Mouse (Mus musculus) intestine, postnatal 0 days (tissue): Measurements from ENCODE around the gene Pgap2. TPM values are rescaled to one million over a fixed set of nuclear protein-coding genes. Genes with fewer than 3 reads are reported as not detected.

Source experiments
- ATAC-seq: fragments of 200-750 bp; cut with Nextera tagmentation; 2 replicates; pipeline ENCODE4 v1.8.0; 2017; ENCODE audit warnings: mild to moderate bottlenecking, moderate TSS enrichment, moderate library complexity
- H3K27ac ChIP-seq: fragments of 300-500 bp; sonication (generic); 2 replicates; pipeline ENCODE4 v1.5.1; 2014; ENCODE audit warnings: mild to moderate bottlenecking, low read depth, low read length, moderate library complexity
- H3K27me3 ChIP-seq: fragments of 300-500 bp; sonication (generic); replicated peaks from 2 replicates; pipeline ENCODE4 v1.6.1; 2014; ENCODE audit warnings: low read length, mixed read lengths; ENCODE audit not compliant: control insufficient read depth, insufficient read depth
- H3K36me3 ChIP-seq: fragments of 300-500 bp; sonication (generic); 2 replicates; pipeline ENCODE4 v1.6.1; 2014; ENCODE audit warnings: mild to moderate bottlenecking, moderate library complexity; ENCODE audit not compliant: control insufficient read depth, insufficient read depth
- H3K4me1 ChIP-seq: fragments of 300-500 bp; sonication (generic); replicated peaks from 2 replicates; pipeline ENCODE4 v1.6.1; 2014; ENCODE audit warnings: antibody characterized with exemption, low read length, mixed read lengths; ENCODE audit not compliant: control insufficient read depth, insufficient read depth
- H3K4me2 ChIP-seq: fragments of 300-500 bp; sonication (generic); replicated peaks from 2 replicates; pipeline ENCODE4 v1.6.1; 2014; ENCODE audit warnings: low read depth, mild to moderate bottlenecking, moderate library complexity
- H3K4me3 ChIP-seq: fragments of 300-500 bp; sonication (generic); 2 replicates; pipeline ENCODE4 v1.5.1; 2014; ENCODE audit warnings: low read depth, low read length
- H3K9ac ChIP-seq: fragments of 300-500 bp; sonication (generic); 2 replicates; pipeline ENCODE4 v1.6.1; 2014; ENCODE audit warnings: mild to moderate bottlenecking, low read depth, low read length
- H3K9me3 ChIP-seq: fragments of 300-500 bp; sonication (generic); 2 replicates; pipeline ENCODE4 v1.6.1; 2016; ENCODE audit warnings: mixed run types; ENCODE audit not compliant: control insufficient read depth
- CTCF ChIP-seq: sonication (generic); IDR thresholded peaks from 2 replicates; pipeline ENCODE4 v1.5.1; 2016; ENCODE audit warnings: low read depth, mild to moderate bottlenecking, control low read depth, antibody characterized with exemption, moderate library complexity
- WGBS: fragments of 180-500 bp; shearing (Covaris S2); extraction: QIAGEN DNeasy Blood & Tissue Kit; methylation state at CpG from one replicate; pipeline ENCODE4 v1.1.7; 2014; 5-methylcytosine and 5-hydroxymethylcytosine counted together
- polyA plus RNA-seq: library from polyadenylated mRNA; unstranded; fragments of >200 nt; fragmentation: Nextera tagmentation; extraction: Ambion mirVana; gene quantifications from 2 replicates; pipeline ENCODE4 v1.2.1, GENCODE M21; 2015

Gene Pgap2
- polyA plus RNA-seq, 1 experiment from 2014 or later: 35.0 TPM

- peaks cover 9% of the 10 kb centered on the region for H3K36me3 ChIP-seq
- no peak for TF ChIP-seq CTCF
- no peak overlapping the region for H3K9ac ChIP-seq
- peak overlapping the region; percentile 84 for H3K27ac ChIP-seq
- H3K4me3 ChIP-seq: no peak overlapping the region
- ATAC-seq: no peak
- WGBS: 7% methylated on average over 1 of the region's 1 CpGs
- no peaks in the 10 kb centered on the region for H3K27me3 ChIP-seq
- H3K9me3 ChIP-seq: no peaks in the 10 kb centered on the region
- H3K4me2 ChIP-seq: peak overlapping the region; percentile 88
- H3K4me1 ChIP-seq: peaks cover 48% of the 10 kb centered on the region
Measured at GRCm38 (mm10) chr7:102245775-102246174, 35.8 kb downstream of the Pgap2 start.

GRCm38 (mm10) chr7:102246265-102246664 is 36.3 kb downstream of the Pgap2 start:
- TF ChIP-seq CTCF: no peak
- H3K4me2 ChIP-seq: peak overlapping the region; percentile 88
- no peaks in the 10 kb centered on the region for H3K27me3 ChIP-seq
- no peaks in the 10 kb centered on the region for H3K9me3 ChIP-seq
- 29% methylated on average over 6 of the region's 6 CpGs for WGBS
- H3K27ac ChIP-seq: peak overlapping the region; percentile 84; the same call in 1 of the 2 replicates
- no peak overlapping the region for H3K4me3 ChIP-seq
- H3K36me3 ChIP-seq: peaks cover 4% of the 10 kb centered on the region
- peaks cover 48% of the 10 kb centered on the region for H3K4me1 ChIP-seq
- no peak overlapping the region for H3K9ac ChIP-seq
- ATAC-seq: no peak

- Histone ChIP-seq H3K9ac (no peak overlapping the region), H3K36me3 (0 out of 2 replicates have a peak, but pooled peaks cover 4% of the 10 kb centered on the region), H3K9me3 (no peaks in the 10 kb centered on the region), H3K4me2 (peak overlapping the region; percentile 88), H3K4me1 (peaks cover 48% of the 10 kb centered on the region), H3K27me3 (no peaks in the 10 kb centered on the region), H3K27ac (peak overlapping the region; percentile 84; the same call in 1 of the 2 replicates), H3K4me3 (0 out of 2 replicates have a peak overlapping the region, but pooled peaks have one; percentile 6)
- 59% methylated on average over 12 of the region's 12 CpGs for WGBS
- no peak for ATAC-seq
- TF ChIP-seq CTCF: no peak
Measured at GRCm38 (mm10) chr7:102246956-102247797, 37.2 kb downstream of the Pgap2 start.

- H3K9me3 ChIP-seq: no peaks in the 10 kb centered on the region
- H3K27me3 ChIP-seq: no peaks in the 10 kb centered on the region
- H3K4me3 ChIP-seq: peak overlapping the region; percentile 82
- H3K4me1 ChIP-seq: peaks cover 41% of the 10 kb centered on the region
- 7% methylated on average over 16 of the region's 16 CpGs for WGBS
- peak overlapping the region; percentile 88 for H3K4me2 ChIP-seq
- H3K36me3 ChIP-seq: 0 out of 2 replicates have a peak, but pooled peaks cover 3% of the 10 kb centered on the region
- no peak for ATAC-seq
- peak overlapping the region; percentile 100 for H3K27ac ChIP-seq
- peak overlapping the region; percentile 90 for H3K9ac ChIP-seq
- no peak for TF ChIP-seq CTCF
Measured at GRCm38 (mm10) chr7:102248691-102249404, 38.8 kb downstream of the Pgap2 start.

- H3K36me3 ChIP-seq: no peaks in the 10 kb centered on the region
- H3K27ac ChIP-seq: peak overlapping the region; percentile 100
- peak overlapping the region; percentile 82 for H3K4me3 ChIP-seq
- H3K4me1 ChIP-seq: peaks cover 39% of the 10 kb centered on the region
- peak; percentile 32 for ATAC-seq
- no peaks in the 10 kb centered on the region for H3K27me3 ChIP-seq
- WGBS: 0% methylated on average over 23 of the region's 23 CpGs
- peak overlapping the region; percentile 90 for H3K9ac ChIP-seq
- H3K9me3 ChIP-seq: no peaks in the 10 kb centered on the region
- 0 out of 2 replicates have a peak, but pooled peaks have one; percentile 1 for TF ChIP-seq CTCF
- peak overlapping the region; percentile 88 for H3K4me2 ChIP-seq
Measured at GRCm38 (mm10) chr7:102249531-102249895, 39.5 kb downstream of the Pgap2 start.
